12 mouse cellular contexts compared by ENCODE assay signal in the genomic region with DNA sequence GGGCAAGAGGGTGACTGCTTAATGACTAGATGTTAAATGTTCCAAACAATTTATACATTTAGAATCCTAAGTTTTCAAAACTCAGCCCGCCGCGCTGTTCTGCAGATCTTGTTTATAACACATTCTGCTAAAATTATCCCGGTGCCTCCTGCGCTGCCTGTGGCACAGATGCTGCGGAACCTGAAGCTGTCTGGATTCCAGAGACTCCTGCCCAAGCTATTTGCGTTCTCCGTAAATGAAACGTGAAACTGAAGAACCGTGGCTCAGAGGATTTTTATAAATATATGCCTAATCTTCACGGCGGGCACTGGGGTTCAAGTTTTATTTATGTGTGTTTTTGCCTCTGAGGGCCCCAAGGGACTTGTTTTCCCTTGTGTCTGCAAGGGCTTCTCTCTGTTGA.
DNase-seq lines count a peak whose midpoint lies in the region; ATAC-seq and TF ChIP-seq lines count a peak whose summit lies in the region.
"Had no signal": no experiment of that assay in that cellular context is flagged by ENCODE, and none has a peak within 500 bp of the region (broad histone marks: within the 10 kb centered on the region; RNA-seq: fewer than 3 reads in every experiment).

No protein-coding gene starts in this region.

- H3K27ac ChIP-seq in hindbrain, postnatal 0 days: no peak overlapping the region
- H3K27ac ChIP-seq: lung, embryonic 15.5 days; stomach, postnatal 0 days had no signal

- ATAC-seq in hindbrain, postnatal 0 days: no peak
- no peak for ATAC-seq in monocyte, adult 5-6 weeks (replicated peaks; ENCODE audit: insufficient number of reproducible peaks, low FRiP score, low TSS enrichment, poor library complexity, severe bottlenecking)
- ATAC-seq: intestine, embryonic 16.5 days had no signal

- H3K9me3 ChIP-seq in hindbrain, postnatal 0 days (ENCODE audit: low read length): no peaks in the 10 kb centered on the region
- H3K9me3 ChIP-seq: lung, embryonic 15.5 days had no signal

- H3K27me3 ChIP-seq in hindbrain, postnatal 0 days (ENCODE audit: insufficient read depth, low read length): no peaks in the 10 kb centered on the region
- H3K27me3 ChIP-seq: lung, embryonic 15.5 days had no signal

- H3K4me1 ChIP-seq in hindbrain, postnatal 0 days (ENCODE audit: insufficient read depth, low read length): no peaks in the 10 kb centered on the region; the same call in 1 of the 2 replicates
- H3K4me1 ChIP-seq: lung, embryonic 15.5 days had no signal

- no peak overlapping the region for H3K9ac ChIP-seq in hindbrain, postnatal 0 days (replicated peaks; ENCODE audit: low read length)
- H3K9ac ChIP-seq: lung, embryonic 15.5 days had no signal

- no peak for TF ChIP-seq CTCF in hindbrain, postnatal 0 days (IDR thresholded peaks at IDR 0.05; ENCODE audit: low read depth)

- 62% methylated on average over 12 of the region's 12 CpGs for WGBS in hindbrain, postnatal 0 days

- peak; percentile 26 to 36 for DNase-seq in gastrocnemius, adult 8-10 months (ENCODE audit: low spot score in 2 of 2)
- no peak for DNase-seq in gastrocnemius, postnatal 14 days
- DNase-seq in frontal cortex, postnatal 10 days (ENCODE audit: low spot score in 2 of 2): peak; percentile 38 to 45
- peak; percentile 43 to 86 for DNase-seq in left cerebral cortex, adult 8-10 months (ENCODE audit: low spot score in 2 of 2)
- DNase-seq in right cerebral cortex, postnatal 36 days (ENCODE audit: low spot score in 2 of 2): peak; percentile 77 to 86
- no peak for DNase-seq in hindbrain, postnatal 0 days (ENCODE audit: low spot score)
- no peak for DNase-seq in heart, adult 18-20 months
- DNase-seq: cerebellum, postnatal 36 days had no signal

- no peak overlapping the region for H3K4me2 ChIP-seq in hindbrain, postnatal 0 days (ENCODE audit: low read depth, low read length)
- H3K4me2 ChIP-seq: lung, embryonic 15.5 days had no signal

- H3K4me3 ChIP-seq in hindbrain, postnatal 0 days (ENCODE audit: low read length): no peak overlapping the region
- H3K4me3 ChIP-seq: lung, embryonic 15.5 days had no signal

- no peaks in the 10 kb centered on the region for H3K36me3 ChIP-seq in hindbrain, postnatal 0 days (ENCODE audit: insufficient read depth, low read length)
- H3K36me3 ChIP-seq: lung, embryonic 15.5 days had no signal

- intact Hi-C loops in gastrocnemius, postnatal 14 days (cut with DNase I; ENCODE audit: low total_unique reads): no loop called here

Comparison
In these comparisons a context has a peak if more than half of its experiments do, and no peak if none do; other contexts are left out.
1. DNase-seq: peak in gastrocnemius, adult 8-10 months (2 of 2), frontal cortex, postnatal 10 days (2 of 2), left cerebral cortex, adult 8-10 months (2 of 2) and right cerebral cortex, postnatal 36 days (2 of 2); none in gastrocnemius, postnatal 14 days (single experiment), hindbrain, postnatal 0 days (single experiment) and heart, adult 18-20 months (0 of 2).